Mouse (Mus musculus) spleen, adult 2 months (tissue): ENCODE measurements around the gene Srms.

Source experiments
- CTCF ChIP-seq: fragments of 200-500 bp; IDR thresholded peaks from 2 replicates; pipeline ENCODE4 v1.5.1; 2011; ENCODE audit warnings: mild to moderate bottlenecking, inconsistent platforms; ENCODE audit not compliant: insufficient read depth, insufficient read length, insufficient replicate concordance; ENCODE audit errors: extremely low read depth
- POLR2A ChIP-seq: fragments of 200-500 bp; IDR thresholded peaks from 2 replicates; pipeline ENCODE4 v1.6.1; 2011; ENCODE audit warnings: low read depth, low read length, inconsistent platforms

DNA sequence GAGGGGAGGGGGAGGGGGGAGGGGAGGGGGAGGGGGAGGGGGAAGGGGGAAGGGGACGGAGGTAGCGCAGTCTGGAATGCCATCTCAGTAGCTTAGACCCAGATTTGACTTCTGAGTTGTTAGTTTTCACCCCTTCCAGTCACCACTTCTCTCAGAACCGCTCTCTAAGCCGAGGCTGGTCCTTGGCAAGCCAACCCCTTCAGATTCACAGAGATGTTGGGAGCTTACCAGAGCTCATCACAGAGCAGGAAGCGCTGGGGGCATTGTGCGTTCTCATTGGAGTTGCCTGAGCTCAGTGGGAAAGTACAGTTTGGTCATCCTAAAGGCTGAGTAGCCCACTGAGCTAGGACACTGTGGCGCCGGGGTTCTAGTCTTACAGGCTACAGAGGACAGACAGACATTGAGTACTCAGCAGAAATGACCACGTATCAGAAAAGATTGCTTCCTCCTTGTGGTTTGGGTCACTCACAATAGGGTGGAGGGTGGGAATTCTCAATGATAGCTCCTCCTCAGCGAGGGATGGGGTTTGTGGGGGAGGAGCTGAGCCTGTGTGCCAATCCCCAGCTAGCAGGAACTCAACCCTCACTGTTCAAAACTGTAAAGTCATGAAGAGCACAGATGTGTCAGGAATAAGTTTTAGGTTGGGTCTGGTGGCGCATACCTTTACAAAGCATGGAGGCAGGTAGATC is 30.9 kb upstream of the Srms start:
- no peak for TF ChIP-seq CTCF
- no peak for TF ChIP-seq POLR2A
